Mouse (Mus musculus) heart, postnatal 25 days (tissue): ENCODE data around the gene Sds. TPM values are rescaled to one million over a fixed set of nuclear protein-coding genes. Genes with fewer than 3 reads are reported as not detected.

Source experiments
- DNase-seq: peaks from one replicate; pipeline ENCODE4 v3.0.0; 2022; ENCODE audit warnings: low spot score
- intact Hi-C: fragments of 180-260 bp; cut with DNase I; formaldehyde crosslinking; loops from one replicate; pipeline ENCODE4 v1.15.1; 2025
- total RNA-seq, 2 experiments: library from RNA; stranded (reverse); gene quantifications; 2 replicates each; pipeline ENCODE4 v1.2.3; 2021

Sds gene
- total RNA-seq, result 1 to 10 TPM; 1.2 to 1.3 TPM

DNA sequence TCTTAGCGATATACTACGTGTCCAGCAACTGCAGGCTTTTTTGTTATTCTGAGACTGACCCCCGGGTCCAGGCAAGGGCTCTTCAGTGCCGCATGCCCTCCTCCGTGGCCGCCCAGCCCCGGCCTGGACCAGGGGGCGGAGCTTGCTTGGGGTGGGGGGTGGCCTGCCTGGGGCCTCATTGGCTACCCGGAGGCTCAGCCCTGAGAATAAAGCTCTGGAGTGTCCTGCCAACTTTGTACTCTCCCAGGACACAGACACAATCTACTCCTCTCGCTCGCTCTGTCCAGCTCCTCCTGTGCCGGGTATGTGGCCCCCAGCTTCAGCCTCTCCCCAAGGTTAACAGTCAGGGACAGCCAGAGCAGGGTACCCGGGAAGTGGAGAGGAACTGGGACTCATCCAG lies at the start of gene Sds:
Gene Sds (plus strand): TSS at position 231 of the 400 bp plus-strand sequence.
- DNase-seq, result no peak
- intact Hi-C loops, result no loop called here

- DNase-seq, result no peak
- intact Hi-C loops, result no loop called here
Observed at GRCm38 (mm10) chr5:120426572-120426971, 49.8 kb upstream of the Sds start.

GRCm38 (mm10) chr5:120427451-120427938 lies 48.8 kb upstream of the Sds start:
- no peak for DNase-seq
- intact Hi-C loops, result no loop called here

DNA sequence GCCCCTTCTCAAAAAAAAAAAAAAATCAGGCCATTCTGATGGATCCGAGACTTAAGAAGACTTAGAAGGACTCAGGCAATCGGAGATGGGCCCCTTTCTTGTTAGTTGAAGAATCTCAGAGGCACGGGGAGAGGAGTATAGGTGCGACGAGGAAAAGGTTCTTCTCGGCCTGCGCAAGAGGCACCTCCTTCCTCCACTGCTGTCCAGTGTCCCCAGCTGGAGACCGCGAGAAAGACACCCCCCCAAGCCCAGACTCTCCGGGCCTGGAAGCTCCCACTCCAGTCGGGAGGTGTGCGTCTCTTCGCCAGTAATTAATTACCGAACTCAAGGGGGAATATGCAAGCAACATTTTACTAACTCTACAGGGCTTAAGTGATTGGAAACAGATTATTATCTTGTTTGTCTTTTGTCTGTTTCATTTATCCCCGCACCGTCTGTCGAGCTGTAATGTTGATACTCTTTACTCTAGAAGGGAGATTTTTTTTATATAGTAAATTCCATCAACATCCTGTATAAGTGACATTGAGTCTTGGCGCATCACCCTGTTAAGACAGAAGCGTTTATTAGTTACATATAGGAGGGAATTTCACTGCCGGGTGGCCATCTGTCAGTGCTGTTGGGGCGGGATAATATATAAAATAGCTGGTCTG lies 48.0 kb upstream of the Sds start:
- DNase-seq, result no peak
- intact Hi-C loops, result no loop called here

DNA sequence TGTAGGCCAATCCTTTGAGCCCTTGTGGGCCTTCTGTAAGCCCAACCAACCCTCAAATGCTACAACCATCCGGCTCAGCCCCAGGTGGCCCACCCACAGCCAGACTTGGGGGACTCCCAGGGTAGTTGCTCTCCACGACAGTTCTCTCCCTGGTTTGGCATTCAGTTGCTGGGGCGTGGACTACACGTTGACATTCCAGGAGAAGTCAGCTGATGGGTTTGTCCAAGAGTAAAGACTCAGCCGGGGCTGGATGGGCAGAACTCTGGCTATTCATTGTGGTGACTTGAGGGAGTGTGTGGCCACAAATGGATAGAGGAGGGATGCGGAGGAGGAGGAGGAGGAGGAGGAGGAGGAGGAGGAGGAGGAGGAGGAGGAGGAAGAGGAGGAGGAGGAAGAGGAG lies 47.3 kb upstream of the Sds start:
- DNase-seq, result no peak
- intact Hi-C loops, result no loop called here

GRCm38 (mm10) chr5:120429692-120430091 lies 46.6 kb upstream of the Sds start:
- DNase-seq, result no peak
- intact Hi-C loops, result no loop called here

DNA sequence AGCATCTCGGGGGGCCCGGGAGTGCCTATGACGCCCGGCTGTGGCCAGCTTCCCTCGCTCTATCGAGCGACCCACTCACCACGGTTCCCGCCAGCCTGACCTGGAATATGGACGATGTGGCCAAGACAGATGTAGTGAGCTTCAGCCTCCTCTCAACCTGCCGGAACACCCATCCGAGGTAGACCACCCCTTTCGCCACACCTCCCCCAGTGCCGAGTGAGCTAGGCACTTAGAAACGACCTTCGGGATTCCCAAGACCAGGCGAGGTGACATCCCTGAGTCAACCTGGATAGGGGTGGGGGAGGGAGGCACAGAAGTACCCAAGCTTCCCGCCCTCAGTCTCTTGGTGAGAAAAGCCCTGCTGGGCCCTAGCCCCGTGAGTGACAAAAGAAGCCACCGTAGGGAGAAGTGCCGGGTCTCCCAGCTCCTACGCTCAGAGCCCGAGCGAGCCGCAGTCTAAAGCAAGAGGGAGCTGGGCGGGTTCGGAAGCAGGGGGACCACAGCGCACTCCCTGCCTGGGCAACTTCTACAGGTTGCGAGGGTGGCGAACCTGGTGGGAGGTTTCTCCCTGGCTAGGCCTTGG lies 45.2 kb upstream of the Sds start:
- DNase-seq, result no peak
- intact Hi-C loops, result no loop called here

- intact Hi-C loops, result no loop called here
Observed at GRCm38 (mm10) chr5:120431649-120432485, 44.5 kb upstream of the Sds start, which contains the start of gene Lhx5. TSS of gene Lhx5 (plus strand) at chr5:120431699.

GRCm38 (mm10) chr5:120432486-120433015 lies 43.8 kb upstream of the Sds start:
- intact Hi-C loops, result no loop called here
- no peak for DNase-seq

More at GRCm38 (mm10) chr5:120431649-120432485, 44.5 kb upstream of the Sds start, which contains the start of gene Lhx5:
- no peak for DNase-seq

DNA sequence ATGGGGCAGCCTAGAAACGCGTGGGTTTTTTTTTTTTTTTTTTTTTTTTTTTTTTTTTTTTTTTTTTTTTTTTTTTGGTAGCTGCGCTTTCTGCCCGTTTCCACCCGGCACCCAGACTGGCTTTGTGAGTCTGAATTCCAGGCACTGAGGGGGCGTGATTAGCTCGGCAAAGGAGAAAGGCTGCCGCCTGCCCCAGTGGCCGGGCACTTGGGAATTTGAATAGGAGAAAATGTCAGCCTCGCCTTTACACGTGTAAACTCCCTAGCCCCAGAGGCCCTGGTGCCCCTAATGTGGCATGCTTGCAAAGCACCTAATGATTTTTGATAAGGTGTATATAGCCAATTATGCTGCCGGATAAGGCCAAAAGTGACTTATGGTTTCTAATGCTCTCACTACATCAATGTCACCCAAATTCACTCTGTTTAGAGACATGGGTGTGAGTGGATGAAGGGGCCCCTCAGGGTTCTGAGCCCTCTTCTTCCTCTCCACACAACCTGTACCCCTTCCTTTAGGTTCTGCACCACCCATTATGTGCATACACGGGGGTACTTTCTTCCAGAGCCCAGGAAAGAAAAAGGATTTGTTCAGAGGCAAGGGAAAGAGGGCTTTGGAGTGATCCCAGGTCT lies 43.1 kb upstream of the Sds start:
- DNase-seq, result no peak
- intact Hi-C loops, result no loop called here

GRCm38 (mm10) chr5:120434231-120434735 lies 42.0 kb upstream of the Sds start:
- DNase-seq, result no peak
- intact Hi-C loops, result no loop called here

DNA sequence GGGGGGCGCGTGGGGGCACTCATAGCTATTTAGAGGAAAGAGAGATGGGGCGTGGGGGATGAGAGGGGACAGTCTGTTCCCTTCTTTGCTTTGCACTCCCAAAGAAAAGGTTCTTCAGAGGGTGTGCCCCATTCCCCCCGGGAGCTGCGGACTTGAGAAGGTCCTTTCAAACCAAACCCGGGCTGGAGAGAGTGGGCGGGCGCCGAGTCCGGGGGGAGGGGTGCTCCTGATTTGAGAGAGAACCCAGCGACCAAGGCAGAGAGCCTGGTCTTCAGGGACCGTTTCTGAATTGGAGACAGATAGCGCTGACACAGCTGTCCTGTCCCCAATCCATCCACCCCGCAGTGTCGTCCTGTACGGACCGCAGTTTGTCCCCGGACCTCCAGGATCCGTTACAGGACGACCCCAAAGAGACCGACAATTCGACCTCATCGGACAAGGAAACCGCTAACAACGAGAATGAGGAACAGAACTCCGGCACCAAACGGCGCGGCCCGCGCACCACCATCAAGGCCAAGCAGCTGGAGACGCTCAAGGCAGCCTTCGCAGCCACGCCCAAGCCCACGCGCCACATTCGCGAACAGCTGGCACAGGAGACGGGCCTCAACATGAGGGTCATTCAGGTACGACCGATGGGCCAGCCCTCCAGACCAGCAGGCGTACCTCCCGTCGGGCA lies 41.2 kb upstream of the Sds start:
- intact Hi-C loops, result no loop called here
- DNase-seq, result no peak

- intact Hi-C loops, result no loop called here
- DNase-seq, result no peak
Observed at GRCm38 (mm10) chr5:120435731-120436501, 40.4 kb upstream of the Sds start.

- DNase-seq, result no peak
- intact Hi-C loops, result no loop called here
Observed at GRCm38 (mm10) chr5:120436885-120437495, 39.3 kb upstream of the Sds start.

DNA sequence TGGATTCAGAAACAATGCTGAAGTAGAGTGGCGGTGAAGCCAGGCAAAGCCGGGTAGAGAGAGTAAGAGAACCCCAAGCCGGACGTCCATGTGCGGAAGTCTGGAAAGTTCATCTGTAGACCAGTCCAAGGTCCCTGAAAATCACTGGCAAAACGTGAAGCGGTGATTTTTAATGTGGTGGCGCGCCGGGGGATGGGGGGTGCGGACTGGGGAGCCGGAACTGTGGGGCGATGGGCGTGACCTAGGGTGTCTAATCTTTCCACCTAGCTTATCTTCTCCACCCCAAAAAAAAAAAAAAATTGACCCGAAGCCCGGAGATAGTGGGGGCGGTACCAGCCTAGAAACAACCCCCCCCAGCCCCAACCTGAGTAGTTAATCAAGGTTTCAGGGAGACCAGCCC lies 38.8 kb upstream of the Sds start:
- intact Hi-C loops, result no loop called here
- DNase-seq, result no peak

DNA sequence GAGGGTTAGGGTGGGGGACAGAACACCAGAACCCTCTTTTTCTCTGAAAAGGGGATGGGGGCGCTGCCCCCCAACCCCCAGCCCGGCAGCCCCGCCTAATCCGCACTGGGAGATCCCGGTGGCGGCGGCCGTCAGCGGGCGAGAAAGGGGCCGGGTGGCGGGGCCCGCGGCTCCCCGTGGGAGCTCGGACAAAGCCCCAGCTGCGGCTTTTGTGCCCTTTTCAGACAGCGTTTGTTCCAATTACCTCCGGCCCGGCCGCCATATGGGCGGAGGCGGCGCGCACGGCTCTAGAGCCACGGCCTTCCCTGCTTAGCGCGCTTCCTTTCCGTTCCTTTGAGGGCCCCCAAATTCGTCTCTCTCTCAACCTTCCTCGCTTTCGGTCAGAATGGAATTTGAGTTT lies 38.3 kb upstream of the Sds start:
- no peak for DNase-seq
- intact Hi-C loops, result no loop called here

DNA sequence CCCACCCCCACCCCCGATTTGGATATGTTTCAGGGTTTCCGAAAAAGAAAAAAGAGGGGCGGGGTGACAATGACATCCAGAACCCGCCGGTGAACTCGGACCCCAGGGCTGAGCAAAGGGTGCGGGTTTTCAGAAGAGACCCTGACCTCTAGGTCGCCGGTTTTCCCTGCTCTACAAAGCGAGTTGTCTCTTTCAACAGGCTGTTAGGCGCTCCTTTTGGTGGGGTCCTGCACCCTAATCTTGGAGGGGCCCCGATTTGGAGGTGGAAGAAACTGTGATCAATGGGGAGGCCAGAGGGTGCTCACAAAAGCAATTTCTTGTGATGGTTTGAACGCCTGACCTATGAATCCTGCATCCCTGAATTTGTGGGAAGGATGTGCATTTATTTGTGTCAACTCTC lies 37.9 kb upstream of the Sds start:
- intact Hi-C loops, result no loop called here
- DNase-seq, result no peak

DNA sequence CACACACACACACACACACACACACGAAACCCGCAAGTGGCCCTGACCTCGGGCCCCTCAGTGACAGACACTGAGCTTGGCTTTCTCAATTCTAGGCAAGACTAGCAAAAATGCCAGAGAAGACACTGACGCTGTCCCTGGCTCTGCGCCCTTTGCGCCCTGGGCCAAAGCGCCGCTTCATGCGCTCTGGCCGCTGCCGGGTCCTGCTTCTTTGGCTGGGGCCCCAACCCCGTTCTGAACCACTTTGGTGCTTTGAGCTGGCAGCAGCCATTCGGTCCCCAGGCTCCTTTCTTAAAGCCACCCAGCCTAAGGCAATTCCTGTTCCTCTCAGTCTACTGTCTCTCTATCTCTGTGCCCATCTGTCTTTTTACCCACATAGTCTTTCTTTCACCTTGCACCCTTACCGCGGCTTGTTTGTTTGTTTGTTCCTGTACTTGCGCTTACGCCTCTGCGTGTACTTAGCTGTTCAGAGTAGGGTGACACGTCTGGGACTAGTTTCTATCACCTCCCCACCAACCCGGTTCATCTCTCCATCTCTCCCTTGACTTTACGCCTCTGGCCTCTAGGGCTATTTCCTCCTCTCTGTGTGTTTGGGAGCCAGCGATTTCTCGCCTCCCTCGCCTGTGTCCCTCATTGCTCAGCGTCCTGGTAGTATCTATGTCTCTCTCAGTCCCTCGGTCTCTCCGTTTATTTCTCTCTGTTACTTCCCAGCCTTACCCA lies 37.2 kb upstream of the Sds start:
- DNase-seq, result no peak

More for the DNA sequence above, 37.2 kb upstream of the Sds start:
- intact Hi-C loops, result no loop called here
